Mouse (Mus musculus) cerebellum, adult 2 months (tissue): ENCODE measurements around the gene Pou3f1.

ENCODE experiments used
- CTCF ChIP-seq: fragments of 200-500 bp; IDR thresholded peaks from 2 replicates; pipeline ENCODE4 v1.5.1; 2011; ENCODE audit warnings: low read depth, mild to moderate bottlenecking, control low read depth, low read length, moderate library complexity, borderline replicate concordance; ENCODE audit not compliant: insufficient read depth
- POLR2A ChIP-seq: fragments of 200-500 bp; IDR thresholded peaks from 2 replicates; pipeline ENCODE4 v1.6.1; 2011; ENCODE audit warnings: low read length, control low read depth, borderline replicate concordance; ENCODE audit not compliant: insufficient read depth

- TF ChIP-seq CTCF, result no peak
- no peak for TF ChIP-seq POLR2A
These were observed 53.4 kb downstream of the Pou3f1 start for GRCm38 (mm10) chr4:124709961-124710446.
